Mouse (Mus musculus): ENCODE data around the gene Zfp423. TPM values are rescaled to one million over a fixed set of nuclear protein-coding genes. Genes with fewer than 3 reads are reported as not detected.

Zfp423 gene
- polyA plus RNA-seq, 1 experiment: 2.7 TPM

- Histone ChIP-seq H3K4me3 (ENCODE audit: control insufficient read depth, insufficient read depth, low read length) (no peak overlapping the region), H3K4me1 (replicated peaks; ENCODE audit: control insufficient read depth, insufficient read depth, low read length) (no peaks in the 10 kb centered on the region), H3K27me3 (ENCODE audit: control insufficient read depth, insufficient read depth, low read length) (no peaks in the 10 kb centered on the region), H3K36me3 (ENCODE audit: control insufficient read depth, insufficient read depth, low read length) (no peaks in the 10 kb centered on the region), H3K27ac (ENCODE audit: control insufficient read depth, insufficient read depth, low read length) (no peak overlapping the region)
- 61% methylated on average over 10 of the region's 10 CpGs for WGBS
- DNase-seq: no peak
- TF ChIP-seq POLR2A (IDR thresholded peaks at IDR 0.05; ENCODE audit: control insufficient read depth, extremely low read depth, insufficient read depth, low read length, poor library complexity) (no peak), CTCF (IDR thresholded peaks at IDR 0.05; ENCODE audit: borderline replicate concordance, control insufficient read depth, extremely low read depth, insufficient read depth, low read length, poor library complexity) (no peak)
Measured at GRCm38 (mm10) chr8:87875452-87875851, 83.9 kb downstream of the Zfp423 start.

GRCm38 (mm10) chr8:87872987-87873550, 86.3 kb downstream of the Zfp423 start:
- 94% methylated on average over 14 of the region's 14 CpGs for WGBS
- H3K4me1 ChIP-seq (replicated peaks; ENCODE audit: control insufficient read depth, insufficient read depth, low read length): no peaks in the 10 kb centered on the region

GRCm38 (mm10) chr8:87872356-87872930, 87.0 kb downstream of the Zfp423 start:
- Histone ChIP-seq H3K4me1 (replicated peaks; ENCODE audit: control insufficient read depth, insufficient read depth, low read length) (no peaks in the 10 kb centered on the region), H3K27ac (ENCODE audit: control insufficient read depth, insufficient read depth, low read length) (no peak overlapping the region), H3K36me3 (ENCODE audit: control insufficient read depth, insufficient read depth, low read length) (no peaks in the 10 kb centered on the region), H3K27me3 (ENCODE audit: control insufficient read depth, insufficient read depth, low read length) (no peaks in the 10 kb centered on the region), H3K4me3 (ENCODE audit: control insufficient read depth, insufficient read depth, low read length) (no peak overlapping the region)
- no peak for TF ChIP-seq POLR2A (IDR thresholded peaks at IDR 0.05; ENCODE audit: control insufficient read depth, extremely low read depth, insufficient read depth, low read length, poor library complexity)
- no peak for TF ChIP-seq CTCF (IDR thresholded peaks at IDR 0.05; ENCODE audit: borderline replicate concordance, control insufficient read depth, extremely low read depth, insufficient read depth, low read length, poor library complexity)
- DNase-seq: no peak
- 94% methylated on average over 6 of the region's 6 CpGs for WGBS

More at GRCm38 (mm10) chr8:87872987-87873550, 86.3 kb downstream of the Zfp423 start:
- H3K36me3 ChIP-seq (ENCODE audit: control insufficient read depth, insufficient read depth, low read length): no peaks in the 10 kb centered on the region
- H3K27ac ChIP-seq (ENCODE audit: control insufficient read depth, insufficient read depth, low read length): no peak overlapping the region
- TF ChIP-seq POLR2A (IDR thresholded peaks at IDR 0.05; ENCODE audit: control insufficient read depth, extremely low read depth, insufficient read depth, low read length, poor library complexity) (no peak), CTCF (IDR thresholded peaks at IDR 0.05; ENCODE audit: borderline replicate concordance, control insufficient read depth, extremely low read depth, insufficient read depth, low read length, poor library complexity) (no peak)
- no peak overlapping the region for H3K4me3 ChIP-seq (ENCODE audit: control insufficient read depth, insufficient read depth, low read length)
- H3K27me3 ChIP-seq (ENCODE audit: control insufficient read depth, insufficient read depth, low read length): no peaks in the 10 kb centered on the region
- DNase-seq: no peak

GRCm38 (mm10) chr8:87866586-87866985, 92.8 kb downstream of the Zfp423 start:
- DNase-seq: no peak
- no peaks in the 10 kb centered on the region for H3K27me3 ChIP-seq (ENCODE audit: control insufficient read depth, insufficient read depth, low read length)
- no peak for TF ChIP-seq CTCF (IDR thresholded peaks at IDR 0.05; ENCODE audit: borderline replicate concordance, control insufficient read depth, extremely low read depth, insufficient read depth, low read length, poor library complexity)
- no peak for TF ChIP-seq POLR2A (IDR thresholded peaks at IDR 0.05; ENCODE audit: control insufficient read depth, extremely low read depth, insufficient read depth, low read length, poor library complexity)
- 88% methylated on average over 6 of the region's 6 CpGs for whole genome bisulfite sequencing
- no peak overlapping the region for H3K27ac ChIP-seq (ENCODE audit: control insufficient read depth, insufficient read depth, low read length)
- H3K4me3 ChIP-seq (ENCODE audit: control insufficient read depth, insufficient read depth, low read length): no peak overlapping the region
- H3K36me3 ChIP-seq (ENCODE audit: control insufficient read depth, insufficient read depth, low read length): no peaks in the 10 kb centered on the region
- H3K4me1 ChIP-seq (replicated peaks; ENCODE audit: control insufficient read depth, insufficient read depth, low read length): no peaks in the 10 kb centered on the region

- WGBS: 88% methylated on average over 8 of the region's 8 CpGs
- Histone ChIP-seq H3K27ac (ENCODE audit: control insufficient read depth, insufficient read depth, low read length) (no peak overlapping the region), H3K27me3 (ENCODE audit: control insufficient read depth, insufficient read depth, low read length) (no peaks in the 10 kb centered on the region), H3K4me3 (ENCODE audit: control insufficient read depth, insufficient read depth, low read length) (no peak overlapping the region), H3K36me3 (ENCODE audit: control insufficient read depth, insufficient read depth, low read length) (no peaks in the 10 kb centered on the region), H3K4me1 (replicated peaks; ENCODE audit: control insufficient read depth, insufficient read depth, low read length) (no peaks in the 10 kb centered on the region)
- TF ChIP-seq CTCF (IDR thresholded peaks at IDR 0.05; ENCODE audit: borderline replicate concordance, control insufficient read depth, extremely low read depth, insufficient read depth, low read length, poor library complexity) (no peak), POLR2A (IDR thresholded peaks at IDR 0.05; ENCODE audit: control insufficient read depth, extremely low read depth, insufficient read depth, low read length, poor library complexity) (no peak)
- DNase-seq: peak; percentile 5
Measured at GRCm38 (mm10) chr8:87864236-87864635, 95.2 kb downstream of the Zfp423 start.

- no peaks in the 10 kb centered on the region for H3K36me3 ChIP-seq (ENCODE audit: control insufficient read depth, insufficient read depth, low read length)
- H3K4me3 ChIP-seq (ENCODE audit: control insufficient read depth, insufficient read depth, low read length): no peak overlapping the region
- no peak for DNase-seq
- WGBS: 56% methylated on average over 8 of the region's 8 CpGs
- no peaks in the 10 kb centered on the region for H3K27me3 ChIP-seq (ENCODE audit: control insufficient read depth, insufficient read depth, low read length)
- no peak overlapping the region for H3K27ac ChIP-seq (ENCODE audit: control insufficient read depth, insufficient read depth, low read length)
- TF ChIP-seq POLR2A (IDR thresholded peaks at IDR 0.05; ENCODE audit: control insufficient read depth, extremely low read depth, insufficient read depth, low read length, poor library complexity) (no peak), CTCF (IDR thresholded peaks at IDR 0.05; ENCODE audit: borderline replicate concordance, control insufficient read depth, extremely low read depth, insufficient read depth, low read length, poor library complexity) (no peak)
- H3K4me1 ChIP-seq (replicated peaks; ENCODE audit: control insufficient read depth, insufficient read depth, low read length): no peaks in the 10 kb centered on the region
Measured at GRCm38 (mm10) chr8:87863128-87863527, 96.3 kb downstream of the Zfp423 start.
